Mouse (Mus musculus) CD8-positive naive resting alpha-beta T cell, adult 2 months (primary cell): ENCODE data around the gene Aamp.
"Not testable (repeated sequence)": the region's sequence is repeated elsewhere in the genome, so short reads cannot be mapped to it uniquely, and the experiment has no call there.

Experiments used
- DNase-seq, 2 experiments: peaks; one replicate each; pipeline ENCODE4 v3.0.0; 2022; ENCODE audit warnings: low read depth in 2 of 2, low spot score in 2 of 2

The Aamp gene

DNA sequence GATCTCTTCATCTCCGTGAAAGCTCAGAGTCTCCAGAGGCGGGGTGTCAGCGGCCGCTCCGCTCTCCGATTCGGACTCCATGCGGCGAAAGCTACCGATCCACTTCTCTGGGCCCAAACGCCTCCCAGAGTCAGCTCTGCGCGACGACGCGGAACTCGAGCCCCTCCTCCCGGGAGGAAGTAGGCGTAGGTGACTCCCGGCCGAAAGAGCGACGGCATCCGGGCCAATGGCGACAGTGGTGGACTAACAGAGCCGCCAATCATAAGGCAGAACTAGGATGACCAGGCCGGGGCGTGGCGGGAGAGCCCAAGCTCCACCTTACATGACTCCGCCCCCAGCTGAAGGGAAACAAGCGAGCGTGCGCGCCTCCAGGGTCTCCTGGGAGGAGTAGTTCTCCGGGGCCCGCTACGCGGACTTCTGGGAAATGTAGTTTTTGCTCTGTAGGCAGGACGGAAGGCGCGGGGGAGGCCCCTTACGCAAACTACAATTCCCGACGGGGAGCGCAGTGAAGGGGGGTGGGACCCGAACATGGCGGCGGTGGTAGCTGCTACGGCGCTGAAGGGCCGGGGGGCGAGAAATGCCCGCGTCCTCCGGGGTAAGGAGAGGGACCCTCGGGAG lies at the start of gene Aamp, which contains the start of gene Pnkd:
TSS of gene Aamp (minus strand) at position 196 of the 618 bp plus-strand sequence.
TSS of gene Pnkd (plus strand) at position 388 of the 618 bp plus-strand sequence.
- DNase-seq, result peak; percentile 100

- peak in 1 of 2 experiments; percentile 4 for DNase-seq
Measured at GRCm38 (mm10) chr1:74332930-74333329, 48.4 kb upstream of the Aamp start.

- DNase-seq, result peak; percentile 79 to 85
Measured at GRCm38 (mm10) chr1:74332241-74332763, 47.8 kb upstream of the Aamp start.

GRCm38 (mm10) chr1:74331046-74331681 lies 46.6 kb upstream of the Aamp start:
- no peak for DNase-seq

GRCm38 (mm10) chr1:74329899-74330431 lies 45.4 kb upstream of the Aamp start:
- no peak for DNase-seq

DNA sequence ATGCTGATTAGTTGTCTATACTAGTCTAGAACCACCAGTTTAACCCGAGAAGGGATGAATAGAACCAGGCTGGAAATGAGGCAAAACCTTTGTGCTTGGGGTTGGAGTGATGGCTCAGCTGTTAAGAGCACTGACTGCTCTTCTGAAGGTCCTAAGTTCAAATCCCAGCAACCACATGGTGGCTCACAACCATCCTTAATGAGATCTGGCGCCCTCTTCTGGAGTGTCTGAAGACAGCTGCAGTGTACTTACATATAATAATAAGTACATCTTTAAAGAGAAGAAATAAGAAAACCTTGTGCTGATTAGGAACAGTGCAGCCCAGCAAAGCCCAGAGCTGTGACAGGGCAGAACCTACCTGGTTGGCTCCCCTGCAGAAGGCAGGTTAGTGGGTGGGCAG lies 42.4 kb upstream of the Aamp start:
- DNase-seq, result not testable (repeated sequence)

GRCm38 (mm10) chr1:74321396-74321795 lies 36.9 kb upstream of the Aamp start:
- no peak for DNase-seq

- DNase-seq, result no peak
Measured at GRCm38 (mm10) chr1:74318711-74319110, 34.2 kb upstream of the Aamp start.

DNA sequence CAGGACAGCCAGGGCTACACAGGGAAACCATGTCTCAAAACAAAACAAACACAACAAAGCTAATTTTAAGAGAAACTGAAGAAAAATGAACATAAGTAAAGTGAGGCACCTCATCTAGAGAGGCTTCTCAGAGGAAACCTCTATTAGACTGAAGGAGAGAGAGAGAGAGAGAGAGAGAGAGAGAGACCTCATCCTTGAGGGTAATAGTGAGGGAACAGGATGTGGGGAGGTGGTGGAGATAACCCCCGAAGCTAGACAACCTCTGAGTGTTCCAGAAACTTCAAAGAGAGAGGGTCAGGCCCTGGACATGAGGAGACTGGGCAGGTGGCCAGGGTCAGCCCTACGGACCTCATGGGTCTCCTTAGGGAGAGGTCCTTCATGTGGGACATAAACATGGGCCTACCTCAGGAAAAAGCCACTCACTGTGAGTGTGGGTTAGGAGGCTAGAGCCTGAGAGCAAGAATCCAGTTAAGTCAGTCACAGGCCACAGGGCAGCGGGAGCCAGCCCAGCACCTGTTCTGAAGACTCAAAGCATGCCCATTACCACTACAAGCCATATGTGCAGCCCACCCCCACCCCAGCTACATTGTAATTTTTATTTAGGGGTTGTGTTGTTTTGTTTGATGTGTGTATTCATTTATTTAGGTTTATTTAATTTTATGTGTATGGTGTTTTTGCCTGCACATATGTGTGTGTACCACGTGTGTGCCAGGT lies 31.7 kb upstream of the Aamp start:
- DNase-seq, result no peak

GRCm38 (mm10) chr1:74314796-74315195 lies 30.3 kb upstream of the Aamp start:
- no peak for DNase-seq

DNA sequence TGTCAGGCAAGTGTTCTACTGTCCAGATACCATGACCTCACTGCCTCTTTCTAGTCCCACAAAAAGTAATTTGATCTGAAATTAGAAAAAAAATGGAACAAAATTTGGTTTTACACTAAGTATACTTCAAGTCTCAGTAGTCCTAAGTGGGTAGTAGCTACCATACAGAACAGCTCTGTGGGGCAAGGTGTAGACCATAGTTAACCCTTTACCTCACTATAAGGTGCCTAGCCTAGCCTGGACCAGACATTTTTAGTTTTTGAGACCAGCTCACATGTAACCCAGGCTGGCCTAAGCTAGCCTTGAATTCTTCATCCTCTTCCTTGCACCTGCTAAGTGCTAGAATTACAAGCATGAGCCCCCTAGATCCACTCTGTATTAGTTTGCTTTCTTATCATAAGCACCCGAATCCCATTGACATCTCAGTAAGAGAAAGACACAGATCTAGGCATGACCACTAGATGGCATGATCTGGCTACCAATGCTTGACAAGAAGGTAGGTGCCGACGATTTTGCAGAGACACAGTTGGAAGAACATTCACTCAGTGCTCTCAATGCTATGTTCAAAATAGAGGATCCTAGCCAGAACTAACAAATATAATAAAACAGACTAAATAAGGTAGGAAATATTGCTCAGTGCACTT lies 28.6 kb upstream of the Aamp start:
- DNase-seq, result peak; percentile 50 to 65

GRCm38 (mm10) chr1:74309767-74310166 lies 25.2 kb upstream of the Aamp start:
- no peak for DNase-seq

DNA sequence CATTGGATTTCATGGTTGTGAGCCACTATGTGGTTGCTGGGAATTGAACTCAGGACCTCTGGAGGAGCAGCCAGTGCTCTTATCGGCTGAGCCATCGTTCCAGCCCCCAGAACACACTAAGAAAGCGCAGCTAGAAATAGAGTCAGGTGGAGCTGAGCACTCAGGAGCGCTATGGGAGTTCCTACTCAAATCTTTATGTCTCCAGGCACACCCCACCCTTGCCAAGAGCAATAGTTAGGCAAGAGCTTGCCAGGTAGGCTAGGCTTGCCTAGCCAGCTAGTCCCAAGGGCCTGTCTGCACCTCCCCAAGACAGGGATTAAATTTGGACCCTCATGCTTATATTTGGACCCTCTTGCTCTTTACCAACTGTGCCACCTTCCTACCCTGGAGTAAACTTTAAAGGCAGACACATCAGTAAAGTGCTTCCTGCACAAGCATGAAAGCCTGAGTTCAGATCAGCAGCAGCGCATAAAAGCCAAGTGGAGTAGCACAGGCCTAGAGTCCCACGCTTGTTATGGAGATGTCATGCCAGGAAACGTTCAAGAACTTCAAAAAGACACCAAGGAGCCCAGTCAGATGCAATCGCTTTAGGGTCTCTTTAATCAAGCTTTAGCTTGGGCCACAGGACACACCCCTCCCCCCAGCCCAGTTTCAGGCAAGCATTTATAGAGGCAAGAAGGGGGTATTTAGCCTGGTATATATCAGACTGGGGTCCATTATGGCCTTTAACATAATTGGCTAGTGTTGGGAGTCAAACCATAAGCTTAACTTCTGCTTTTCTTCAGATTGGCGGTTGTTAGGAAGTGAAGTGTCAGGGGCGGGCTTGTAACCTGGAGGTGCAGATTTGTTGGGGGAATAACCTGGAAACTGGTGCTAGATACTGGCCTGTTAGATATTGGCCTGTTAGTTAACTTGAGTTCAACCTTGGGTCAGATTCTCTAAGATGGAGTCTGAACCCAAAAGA lies 23.7 kb upstream of the Aamp start:
- no peak for DNase-seq

DNA sequence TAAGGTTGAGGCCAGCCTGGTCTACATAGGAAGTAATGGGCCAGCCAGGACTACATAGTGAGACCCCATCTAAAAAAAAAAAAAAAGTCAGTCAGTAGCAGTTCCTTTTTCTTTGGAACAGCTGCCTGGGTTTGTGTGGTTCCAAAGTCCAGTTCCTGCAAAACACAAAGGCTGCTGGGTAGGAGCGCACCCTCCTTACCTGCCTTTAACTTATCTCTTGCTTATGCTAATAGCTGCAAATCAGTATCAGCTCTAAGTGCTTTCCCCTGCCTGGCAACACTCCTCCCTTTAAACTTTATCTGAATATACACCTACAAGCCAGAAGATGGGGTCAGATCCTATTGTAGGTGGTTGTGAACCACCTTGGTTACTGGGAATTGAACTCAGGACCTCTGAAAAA lies 22.6 kb upstream of the Aamp start:
- no peak for DNase-seq

DNA sequence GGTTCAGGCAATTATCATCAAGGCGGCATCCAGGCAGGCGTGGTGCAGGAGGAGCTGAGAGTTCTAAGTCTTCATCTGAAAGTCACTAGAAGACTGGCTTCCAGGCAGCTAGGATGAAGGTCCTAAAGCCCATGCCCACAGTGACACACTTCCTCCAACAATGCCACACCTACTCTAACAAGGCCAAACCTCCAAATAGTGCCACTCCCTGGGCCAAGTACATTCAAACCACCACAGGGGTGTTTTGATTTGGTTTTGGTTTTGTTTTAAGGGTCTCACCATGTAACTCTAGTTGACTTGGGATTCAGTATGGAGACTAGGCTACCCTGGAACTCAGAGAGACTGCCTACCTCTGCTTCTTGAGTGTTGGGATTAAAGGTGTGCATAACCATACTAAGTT lies 21.0 kb upstream of the Aamp start, which contains the start of gene Tmbim1:
TSS of gene Tmbim1 (minus strand) at position 101 of the 400 bp plus-strand sequence.
- no peak for DNase-seq

DNA sequence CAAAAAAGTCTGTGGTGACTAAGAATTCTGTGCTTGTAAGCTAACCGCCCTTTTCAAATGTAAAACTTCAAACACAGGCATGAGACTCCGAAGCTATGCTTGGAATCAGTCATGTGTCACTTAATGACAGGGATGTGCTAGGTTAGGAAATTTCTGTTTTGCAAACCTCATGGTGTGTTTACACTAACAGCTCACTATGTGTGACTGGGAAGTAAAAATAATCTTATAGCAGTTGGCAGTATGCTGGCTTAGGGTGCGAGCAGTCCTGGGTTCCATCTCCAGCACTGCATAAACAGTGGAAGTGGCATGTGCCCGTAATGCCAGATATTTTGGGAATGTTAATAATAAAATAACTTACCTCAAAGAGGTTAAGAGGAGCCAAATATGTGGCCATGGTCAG lies 20.4 kb upstream of the Aamp start:
- no peak for DNase-seq

DNA sequence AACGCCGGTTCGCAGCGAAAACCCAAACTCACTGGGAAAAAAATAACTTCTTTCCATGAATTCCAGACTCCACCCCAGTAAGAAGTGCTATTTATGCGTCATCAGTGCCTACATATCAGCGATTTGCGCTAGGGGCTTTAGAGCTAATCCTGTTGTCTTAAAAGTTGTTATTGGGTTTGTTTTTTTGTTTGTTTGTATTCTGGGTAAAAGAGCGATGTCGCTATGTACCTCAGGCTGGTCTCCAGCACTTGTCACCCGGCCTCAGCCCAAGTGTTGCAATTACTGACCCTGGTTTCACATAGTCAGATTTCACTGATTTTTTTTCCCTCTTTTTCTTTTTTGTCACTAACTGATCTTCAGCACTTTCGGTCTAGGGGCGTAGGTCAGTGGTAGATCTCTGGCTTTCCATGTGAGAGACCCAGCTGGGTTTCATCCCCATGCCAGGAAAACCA lies 19.8 kb upstream of the Aamp start:
- no peak for DNase-seq

DNA sequence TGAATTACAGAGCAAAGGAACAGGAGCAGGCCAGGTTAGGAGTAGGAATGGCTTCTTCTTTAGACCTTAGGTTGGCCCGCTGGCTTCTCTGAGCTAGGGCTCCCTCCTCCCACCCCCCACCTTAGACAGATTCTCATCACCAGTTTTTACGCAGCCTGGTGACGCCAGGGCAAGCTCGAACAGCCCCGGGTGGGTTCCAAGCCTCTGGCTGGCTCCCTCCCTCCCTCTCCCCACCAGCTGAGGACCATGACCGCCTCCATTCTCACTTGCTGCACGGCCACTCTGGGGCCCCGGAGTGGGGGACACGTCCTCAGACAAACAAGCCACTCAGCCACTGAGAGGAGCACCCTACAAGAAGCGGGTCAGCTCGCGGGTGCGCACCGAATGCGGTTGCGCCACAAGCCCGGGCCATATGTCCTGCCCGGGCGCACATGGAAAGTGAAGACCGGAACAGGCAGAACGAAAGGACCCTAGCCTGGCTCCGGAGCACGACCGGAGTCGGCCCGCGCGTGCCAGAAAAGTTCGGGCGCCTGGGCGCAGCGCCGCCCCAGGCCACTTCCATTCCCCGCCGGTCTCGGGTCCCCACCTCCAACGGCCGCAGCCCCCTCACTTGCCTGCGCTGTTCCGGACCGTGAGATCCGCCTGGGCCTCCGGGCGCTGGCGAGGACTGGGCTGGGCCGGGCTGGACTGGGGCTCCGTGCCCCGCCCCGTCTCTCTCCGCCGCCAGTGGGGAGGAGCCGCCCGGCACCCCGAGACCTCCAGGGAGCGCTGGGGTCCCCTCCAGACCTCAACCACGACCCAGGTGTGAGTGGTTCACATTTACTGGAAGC lies 19.2 kb upstream of the Aamp start:
- no peak for DNase-seq

DNA sequence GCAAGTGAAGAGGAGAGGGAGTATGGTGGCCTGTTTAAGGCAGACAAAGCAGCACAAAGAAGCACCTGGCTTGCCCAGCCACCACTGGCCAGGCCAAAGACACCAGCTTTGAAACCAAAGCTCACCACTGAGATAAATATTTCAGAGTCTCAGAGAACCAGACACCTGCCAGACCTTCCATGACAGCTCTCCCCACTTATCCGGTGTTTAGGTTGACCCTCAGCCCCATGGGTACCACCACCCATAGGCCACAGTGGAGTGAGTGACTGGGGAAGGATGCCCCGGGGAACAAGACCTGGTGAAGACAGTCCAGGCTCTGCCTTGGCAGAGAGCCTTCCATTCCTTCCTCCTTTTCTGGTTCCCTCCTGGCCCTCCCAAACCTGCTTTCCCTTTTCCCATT lies 18.3 kb upstream of the Aamp start:
- no peak for DNase-seq
